Mouse (Mus musculus): ENCODE data around the gene Xpo5.

- TF ChIP-seq GATA1 (IDR thresholded peaks at IDR 0.05; ENCODE audit: borderline replicate concordance, low read length): no peak
- no peak for TF ChIP-seq FLI1 (IDR thresholded peaks at IDR 0.05; ENCODE audit: low read length)
Measured at GRCm38 (mm10) chr17:46272675-46273074, 70.1 kb downstream of the Xpo5 start.

All from megakaryocyte, embryonic 14.5 days (primary cell).